Mouse (Mus musculus) right cerebral cortex, postnatal 14 days (tissue): Measurements from ENCODE around the gene Pbx3.

Source experiments
- DNase-seq: peaks from one replicate; pipeline ENCODE4 v3.0.0; 2022

The Pbx3 gene

GRCm38 (mm10) chr2:34135316-34135715 is 237.6 kb downstream of the Pbx3 start:
- no peak for DNase-seq

DNA sequence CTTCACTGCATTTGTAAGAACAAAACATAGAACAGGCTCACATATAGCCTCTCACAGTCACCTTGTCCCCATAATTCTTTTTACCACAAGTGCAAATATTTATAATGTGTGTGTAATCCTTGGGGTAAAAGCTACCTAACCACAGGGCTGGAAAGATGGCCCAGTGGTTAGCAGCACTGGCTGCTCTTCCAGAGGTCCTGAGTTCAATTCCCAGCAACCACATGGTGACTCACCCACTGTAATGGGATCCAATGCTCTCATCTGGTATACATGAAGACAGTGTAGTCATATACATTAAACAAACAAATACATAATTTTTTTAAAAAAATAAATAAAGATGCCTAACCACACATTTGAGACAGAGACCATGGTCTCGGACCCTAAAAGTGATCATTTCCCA is 240.2 kb downstream of the Pbx3 start:
- no peak for DNase-seq

DNA sequence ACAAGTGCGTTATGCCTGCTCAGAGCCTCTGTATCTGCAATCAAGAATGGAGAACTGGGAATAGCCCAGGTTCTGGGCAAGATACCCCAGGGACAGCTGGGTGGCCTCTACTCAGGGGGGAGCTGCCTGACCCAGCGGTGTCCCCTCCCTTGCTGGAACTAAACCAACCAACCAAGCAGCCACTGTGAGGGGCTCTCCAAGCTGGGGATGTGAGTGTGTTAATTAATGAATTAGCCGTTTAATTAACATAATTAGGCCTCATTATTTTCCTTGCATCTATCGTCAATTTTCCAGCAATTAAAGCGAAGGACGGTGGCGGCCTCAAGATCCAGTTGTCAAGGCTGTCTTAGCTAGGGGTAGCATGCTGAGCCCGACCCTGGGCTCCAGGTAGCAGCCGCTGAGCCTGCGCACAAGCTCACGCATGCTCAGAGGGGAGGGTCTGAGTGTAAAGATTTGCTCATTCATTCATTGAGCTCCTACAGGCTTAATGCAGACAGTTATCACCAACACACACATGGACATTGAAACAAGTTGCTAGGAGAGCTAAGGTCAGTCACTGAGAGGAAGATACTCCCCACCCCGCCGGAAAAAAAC is 243.2 kb downstream of the Pbx3 start:
- no peak for DNase-seq

GRCm38 (mm10) chr2:34127871-34128270 is 245.1 kb downstream of the Pbx3 start:
- DNase-seq: no peak

DNA sequence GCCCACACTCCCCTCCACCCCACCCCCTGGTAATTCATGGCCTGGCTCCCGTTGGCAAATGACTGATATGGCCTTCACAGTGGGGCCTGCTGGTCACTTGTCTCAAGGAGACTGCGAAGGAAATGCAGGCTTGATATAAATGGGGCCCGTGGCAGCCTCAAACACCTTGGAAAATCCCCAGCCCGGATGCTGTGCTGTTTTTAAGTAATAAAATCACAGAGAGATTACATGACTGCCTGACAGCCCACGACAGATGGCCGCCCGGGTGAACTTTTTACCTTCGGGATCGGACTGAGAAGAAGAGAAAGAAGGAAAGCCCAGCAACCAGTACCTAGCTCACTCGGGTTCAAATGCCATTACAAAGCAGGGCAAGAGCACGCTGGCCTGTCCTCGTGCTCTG is 249.0 kb downstream of the Pbx3 start:
- no peak for DNase-seq
